Mouse (Mus musculus) adrenal gland, postnatal 14 days (tissue): ENCODE measurements around the gene Fmnl1. TPM values are rescaled to one million over a fixed set of nuclear protein-coding genes. Genes with fewer than 3 reads are reported as not detected.
"Not testable (repeated sequence)": the region's sequence is repeated elsewhere in the genome, so short reads cannot be mapped to it uniquely, and the experiment has no call there.

Source experiments
- DNase-seq: peaks from one replicate; pipeline ENCODE4 v3.0.0; 2021; ENCODE audit warnings: mixed read lengths
- total RNA-seq: library from RNA; stranded (reverse); gene quantifications from 2 replicates; pipeline ENCODE4 v1.2.3, GENCODE M21; 2021

Gene Fmnl1
- total RNA-seq, 1 experiment from 2014 or later: 14.4 TPM

DNA sequence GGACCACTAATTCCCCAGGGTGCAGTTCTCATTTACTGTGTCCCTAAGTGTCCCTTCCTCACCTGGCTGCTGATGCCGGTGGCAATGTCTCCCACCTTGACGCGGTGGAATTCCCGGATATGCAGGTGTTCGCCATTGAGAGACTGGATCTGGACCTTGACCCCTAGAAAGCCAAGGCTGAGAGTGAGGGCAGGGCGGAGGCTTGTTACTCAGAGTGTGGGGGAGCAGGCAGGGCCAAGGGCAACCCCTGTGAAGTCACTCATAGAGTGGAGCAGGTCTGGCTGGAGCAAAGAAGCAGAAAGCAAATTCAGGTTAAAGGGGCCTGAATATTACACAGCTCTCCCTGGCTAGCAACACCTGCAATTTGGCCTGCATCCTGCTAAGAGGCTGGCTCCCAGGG, 50.5 kb downstream of the Fmnl1 start:
- DNase-seq: no peak

DNA sequence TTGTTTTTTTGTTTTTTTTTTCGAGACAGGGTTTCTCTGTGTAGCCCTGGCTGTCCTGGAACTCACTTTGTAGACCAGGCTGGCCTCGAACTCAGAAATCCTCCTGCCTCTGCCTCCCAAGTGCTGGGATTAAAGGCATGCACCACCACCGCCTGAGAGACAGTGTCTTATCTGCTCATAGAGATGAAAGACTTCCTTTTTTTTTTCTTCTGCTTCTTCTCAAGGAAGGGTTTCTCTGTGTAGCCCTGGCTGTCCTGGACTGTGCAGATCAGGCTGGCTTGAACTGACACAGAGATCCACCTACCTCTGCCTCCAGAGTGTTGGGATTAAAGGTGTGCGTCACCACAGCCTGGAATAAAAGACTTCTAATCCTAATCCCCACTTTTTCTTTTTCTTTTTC, 51.8 kb downstream of the Fmnl1 start:
- not testable (repeated sequence) for DNase-seq

DNA sequence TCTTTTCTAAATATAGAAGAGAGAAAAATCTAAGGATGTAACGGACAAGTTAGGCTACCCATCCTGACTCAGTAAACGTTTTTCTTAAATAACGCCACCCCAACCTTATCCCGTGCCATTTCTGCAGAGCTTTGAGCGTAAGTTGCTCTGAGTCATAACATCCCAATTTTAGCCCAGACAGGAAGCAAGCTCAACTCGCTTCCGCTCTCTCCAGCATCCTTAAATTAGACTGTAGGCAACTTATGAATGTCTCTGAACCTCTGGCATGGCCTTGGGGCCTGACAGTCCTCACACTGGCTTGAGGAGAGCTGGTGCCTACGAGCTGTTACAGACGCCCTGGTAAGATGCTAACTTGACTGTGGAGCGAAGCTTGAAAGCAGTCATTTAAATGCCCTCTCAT, 52.5 kb downstream of the Fmnl1 start:
- DNase-seq: no peak

DNA sequence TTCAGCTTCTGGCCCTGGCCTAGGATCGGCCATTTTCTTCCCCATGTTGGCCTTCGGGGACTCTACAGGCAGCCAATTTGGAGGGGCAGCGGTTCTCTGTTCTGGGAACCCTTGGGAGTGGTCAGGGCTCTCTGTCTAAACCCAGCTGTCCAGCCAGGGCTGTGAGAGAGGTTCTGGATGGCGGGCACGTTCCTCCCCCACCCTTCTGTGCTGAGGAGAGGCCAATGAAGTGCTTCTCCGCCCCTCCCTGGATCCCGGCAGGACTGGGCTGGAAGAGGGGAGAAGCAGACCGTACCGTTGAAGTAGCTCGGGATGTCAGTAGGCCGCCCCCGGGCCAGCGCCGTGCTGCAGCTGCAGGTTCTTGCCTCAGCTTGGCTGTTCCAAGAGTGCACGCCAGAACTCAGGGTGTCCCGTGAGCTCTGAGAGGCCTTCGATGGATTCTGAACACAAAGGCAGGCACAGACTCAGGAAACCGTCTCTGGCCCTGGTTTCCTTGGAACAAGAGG, 53.1 kb downstream of the Fmnl1 start:
- no peak for DNase-seq

DNA sequence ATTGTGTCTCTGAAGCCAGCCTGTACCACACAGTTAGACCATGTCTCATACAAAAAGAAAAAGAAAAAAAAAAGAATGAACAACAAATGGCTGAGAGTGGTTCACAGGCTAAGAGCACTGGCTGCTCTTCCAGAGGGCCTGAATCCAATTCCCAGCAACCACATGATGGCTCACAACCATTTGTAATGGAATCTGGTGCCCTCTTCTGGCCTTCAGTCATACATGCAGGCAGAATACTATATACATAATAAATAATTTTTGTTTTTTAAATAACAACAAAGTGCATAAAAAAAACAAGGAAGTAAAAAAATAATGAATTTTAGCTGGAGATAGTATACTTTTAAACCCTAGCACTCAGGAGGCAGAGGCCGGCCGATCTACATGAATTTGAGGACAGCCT, 58.7 kb downstream of the Fmnl1 start:
- DNase-seq: no peak

DNA sequence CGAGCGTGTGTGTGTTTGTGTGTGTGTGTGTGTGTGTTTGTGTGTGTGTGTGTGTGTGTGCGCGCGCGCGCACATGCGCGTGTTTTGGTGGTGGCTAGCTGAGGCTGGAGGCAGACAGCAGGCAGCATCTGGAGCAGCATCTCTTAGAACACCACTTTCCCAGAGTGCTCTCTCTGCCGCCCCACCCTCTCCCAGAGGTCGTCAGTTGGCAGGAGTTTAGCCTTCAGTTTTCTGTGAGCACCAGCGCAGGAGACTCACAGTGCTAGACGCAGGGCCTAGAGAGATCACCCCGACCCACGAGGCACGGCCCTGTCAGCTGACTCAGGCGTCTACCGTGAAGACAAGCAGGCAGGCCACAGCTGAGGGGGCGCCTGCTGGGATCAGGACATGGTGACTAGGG, 59.7 kb downstream of the Fmnl1 start:
- DNase-seq: no peak

DNA sequence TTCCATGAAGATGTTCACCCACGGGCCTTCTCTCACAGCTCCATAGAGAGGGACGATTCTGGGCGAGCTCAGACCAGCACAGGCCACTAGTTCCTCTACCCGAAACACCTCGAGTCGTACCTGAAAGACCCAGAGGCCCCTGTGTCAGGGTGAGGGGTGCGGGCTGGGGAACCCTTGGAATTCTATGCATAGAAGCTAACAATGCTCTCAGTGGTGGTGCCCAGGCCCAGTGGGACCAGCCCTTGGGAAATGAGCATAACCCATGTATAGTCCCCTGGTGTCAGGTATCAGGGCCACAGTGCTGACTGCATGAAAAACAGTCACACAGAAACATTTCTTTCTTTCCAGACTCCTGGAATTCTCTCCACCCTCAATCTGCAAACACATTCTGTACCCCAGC, 60.5 kb downstream of the Fmnl1 start:
- no peak for DNase-seq

DNA sequence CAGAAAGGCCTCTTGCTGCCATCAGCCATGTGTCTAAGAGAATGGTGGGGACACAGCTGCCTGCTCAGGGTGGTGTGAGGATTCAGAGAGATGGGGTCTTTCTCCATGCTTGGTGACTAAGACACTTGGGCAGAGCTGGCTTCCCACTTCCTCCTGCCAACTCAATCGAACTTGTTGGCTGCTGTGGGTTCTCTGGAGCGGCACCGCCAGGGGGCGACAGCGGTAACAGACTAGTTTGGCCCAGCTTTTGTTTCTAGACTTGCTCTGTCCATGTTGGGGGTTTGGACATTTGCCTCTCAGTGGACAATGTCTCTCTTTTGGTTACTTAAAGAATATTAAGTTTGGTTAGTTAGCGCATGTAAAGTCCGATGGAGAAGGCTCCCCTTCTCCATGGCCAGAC, 62.1 kb downstream of the Fmnl1 start:
- DNase-seq: peak; percentile 86

DNA sequence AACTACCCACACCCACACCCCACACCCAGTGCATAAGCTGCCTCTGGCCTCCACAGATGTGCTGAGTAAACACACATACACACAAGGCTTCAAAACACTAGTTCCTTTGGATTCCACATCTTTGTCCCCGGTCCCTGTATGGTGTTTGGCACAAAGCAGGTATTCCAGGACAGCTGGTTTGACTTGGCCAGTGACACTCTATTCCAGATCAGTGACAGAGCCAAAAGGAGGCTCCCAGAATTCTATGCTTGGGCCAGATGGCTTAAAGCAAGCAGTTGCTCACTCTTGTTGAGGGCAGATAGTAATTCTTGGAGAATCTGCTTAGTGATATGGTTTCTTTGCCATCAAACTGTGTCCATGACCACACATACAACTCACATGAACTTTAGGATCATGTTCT, 63.5 kb downstream of the Fmnl1 start:
- no peak for DNase-seq

DNA sequence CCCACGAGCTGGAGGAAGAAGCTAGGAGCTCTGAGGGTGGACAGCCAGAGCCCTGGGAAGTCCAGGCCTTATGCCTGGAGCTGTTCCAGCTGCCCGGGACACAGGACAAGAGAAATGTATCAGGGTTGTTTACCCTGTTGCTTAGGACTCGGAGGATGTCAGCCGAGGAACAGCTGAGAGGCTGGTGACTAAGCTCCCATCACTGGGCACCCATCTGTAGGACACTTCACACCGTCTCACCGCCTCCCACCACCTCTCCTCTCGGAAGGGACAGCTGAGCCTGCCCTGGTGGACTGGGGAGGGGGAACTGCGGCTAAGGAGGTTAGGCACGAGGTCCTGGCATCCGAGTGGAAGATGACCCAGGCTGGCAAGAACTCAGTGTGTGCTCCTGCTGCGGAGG, 64.8 kb downstream of the Fmnl1 start:
- DNase-seq: peak; percentile 31

DNA sequence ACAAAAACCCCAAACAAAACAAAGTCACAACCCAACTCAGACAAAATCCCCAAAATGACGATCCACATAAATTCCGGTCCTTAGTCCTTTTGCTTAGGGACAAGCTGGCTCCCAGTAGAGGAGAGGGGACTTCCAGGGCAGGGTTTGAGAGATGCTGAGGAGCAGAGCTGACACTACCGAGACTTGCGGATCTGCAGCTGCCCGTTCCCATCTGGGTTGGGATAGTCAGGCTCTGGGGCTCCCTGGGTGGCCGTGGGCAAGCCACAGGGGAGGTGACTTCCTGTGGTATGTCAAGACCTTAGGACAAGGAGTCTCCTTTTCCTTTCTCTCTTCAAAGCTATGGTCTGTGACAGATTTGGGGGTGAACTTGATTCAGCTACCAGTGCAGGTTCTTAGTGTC, 65.5 kb downstream of the Fmnl1 start:
- no peak for DNase-seq

DNA sequence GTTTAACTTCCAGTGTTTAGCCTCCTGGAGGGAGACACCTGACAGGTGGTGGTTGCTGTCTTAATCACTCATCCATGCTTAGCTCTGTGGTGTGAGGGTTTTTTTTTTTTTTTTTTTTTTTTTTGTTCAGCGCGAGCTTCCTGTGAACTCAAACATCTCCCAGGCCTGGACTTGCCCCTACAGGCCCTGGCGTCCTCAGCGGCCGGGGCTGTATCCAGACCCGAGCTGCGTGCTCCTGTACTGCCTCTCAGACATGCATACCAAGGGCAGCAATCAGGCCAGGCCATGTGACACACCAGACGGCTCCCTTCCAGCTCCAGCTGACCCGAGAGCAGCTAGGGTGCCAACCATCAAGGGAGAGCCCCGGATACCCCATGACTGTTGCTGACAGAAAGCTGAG, 66.0 kb downstream of the Fmnl1 start:
- no peak for DNase-seq

DNA sequence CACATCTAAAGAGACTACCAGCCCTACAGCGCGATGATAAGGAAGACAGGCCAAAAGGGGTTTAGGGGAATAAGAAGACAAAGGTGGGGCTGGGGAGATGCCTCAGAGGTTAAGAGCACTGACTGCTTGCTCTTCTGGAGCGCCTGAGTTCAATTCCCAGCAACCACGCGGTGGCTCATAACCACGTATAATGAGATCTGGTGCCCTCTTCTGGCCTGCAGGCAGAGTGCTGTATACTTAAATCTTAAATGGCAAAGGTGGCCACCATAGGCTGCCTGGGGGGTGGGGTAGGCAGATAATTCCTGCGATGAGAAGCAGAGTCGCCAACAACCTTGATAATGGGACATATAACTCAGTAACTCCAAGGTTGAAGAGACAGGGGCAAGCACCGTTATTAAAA, 66.8 kb downstream of the Fmnl1 start:
- no peak for DNase-seq

DNA sequence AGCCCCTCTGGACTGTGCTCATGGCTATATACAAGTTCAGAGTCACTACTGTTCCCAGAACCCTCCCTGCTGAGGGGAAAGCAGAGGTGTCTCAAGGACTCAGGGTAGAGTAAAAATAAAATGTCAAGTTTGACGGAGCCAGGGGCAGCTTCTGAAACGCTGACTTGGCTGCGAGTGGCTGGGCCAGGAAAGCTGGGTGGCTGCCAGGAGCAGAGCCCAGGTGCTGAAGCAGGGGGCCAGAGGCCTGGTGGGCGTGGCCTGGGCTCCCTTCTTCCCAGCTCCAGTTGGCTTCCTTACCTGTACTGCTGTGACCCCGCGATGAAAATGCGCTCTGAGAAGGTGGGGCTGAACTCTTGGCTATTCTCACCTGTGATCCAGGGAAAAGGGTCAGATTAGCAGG, 69.8 kb downstream of the Fmnl1 start:
- peak; percentile 37 for DNase-seq

DNA sequence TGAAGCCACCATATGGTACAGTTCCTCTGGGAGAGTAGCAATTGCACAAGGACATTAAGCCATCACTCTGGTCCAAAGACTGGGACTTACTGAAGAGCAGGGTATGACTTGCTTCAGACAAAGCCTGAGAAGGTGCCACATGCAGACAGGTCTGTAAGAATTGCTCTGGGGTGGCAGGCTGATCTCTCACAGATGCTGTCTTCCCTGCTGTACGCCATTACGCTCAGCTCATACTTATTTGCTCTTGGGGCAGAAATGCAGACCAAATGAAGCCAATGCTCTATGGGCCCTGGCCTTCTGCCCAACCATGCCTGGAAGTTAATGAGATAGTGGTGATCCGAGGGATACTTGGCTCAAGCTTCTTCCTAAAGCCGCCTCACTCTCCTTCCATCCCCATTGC, 73.9 kb downstream of the Fmnl1 start:
- no peak for DNase-seq

DNA sequence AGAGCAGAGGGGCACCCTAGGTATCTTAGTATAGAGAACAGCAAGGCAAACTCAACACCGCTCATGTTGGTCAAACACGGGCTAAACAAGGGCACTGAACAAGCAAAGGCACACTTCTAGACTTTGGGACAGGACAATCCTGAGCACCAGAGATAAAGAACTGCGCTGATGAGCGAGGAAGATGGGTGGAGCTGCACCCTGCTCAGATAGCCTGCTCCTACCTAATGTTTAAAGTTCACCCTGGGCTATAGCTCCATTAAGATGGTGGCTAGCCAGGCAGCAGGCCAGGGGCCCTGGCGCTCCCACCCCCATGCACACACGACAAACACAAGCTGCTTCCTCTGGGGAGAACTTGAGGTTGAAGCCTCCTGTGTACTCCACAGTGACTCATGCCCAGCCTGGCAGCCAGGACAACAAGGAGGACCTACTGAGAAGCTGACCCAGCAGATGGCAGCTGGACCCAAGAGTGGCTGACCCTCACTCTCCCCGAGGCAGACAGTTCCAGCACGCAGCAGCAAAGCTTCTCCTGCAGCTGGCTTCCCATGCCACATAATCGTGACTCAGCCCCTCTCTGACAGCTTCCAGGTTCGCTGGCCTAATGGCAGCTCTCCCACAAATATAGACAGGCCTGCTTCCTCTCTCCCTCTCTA, 75.3 kb downstream of the Fmnl1 start:
- peak; percentile 76 for DNase-seq

DNA sequence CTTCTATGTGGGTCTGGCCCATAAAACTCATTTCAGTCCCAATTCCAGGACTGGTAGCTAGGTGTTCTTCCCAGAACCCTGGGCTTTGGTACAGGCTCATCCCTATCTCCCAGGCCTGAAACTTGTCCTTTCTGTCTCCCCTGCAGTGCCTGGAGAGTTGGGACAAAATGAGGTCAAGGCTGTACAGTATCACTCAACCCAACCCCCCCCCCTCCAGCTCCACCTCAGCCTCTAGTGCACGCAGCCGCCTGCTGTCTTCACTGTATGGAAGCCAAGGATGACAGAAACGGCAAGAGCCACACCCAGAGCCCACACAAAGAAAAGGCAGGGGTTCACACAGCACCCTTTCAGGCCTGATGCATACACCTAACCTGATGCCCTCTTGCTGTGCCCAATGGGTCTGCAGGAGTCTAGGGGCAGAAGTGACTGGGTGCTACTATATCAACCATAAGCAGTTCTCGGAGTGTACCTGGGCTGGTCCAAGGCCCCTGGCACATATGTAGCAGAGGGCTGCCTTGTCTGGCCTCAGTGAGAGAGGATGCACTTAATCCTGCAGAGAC, 75.9 kb downstream of the Fmnl1 start:
- peak; percentile 49 for DNase-seq

DNA sequence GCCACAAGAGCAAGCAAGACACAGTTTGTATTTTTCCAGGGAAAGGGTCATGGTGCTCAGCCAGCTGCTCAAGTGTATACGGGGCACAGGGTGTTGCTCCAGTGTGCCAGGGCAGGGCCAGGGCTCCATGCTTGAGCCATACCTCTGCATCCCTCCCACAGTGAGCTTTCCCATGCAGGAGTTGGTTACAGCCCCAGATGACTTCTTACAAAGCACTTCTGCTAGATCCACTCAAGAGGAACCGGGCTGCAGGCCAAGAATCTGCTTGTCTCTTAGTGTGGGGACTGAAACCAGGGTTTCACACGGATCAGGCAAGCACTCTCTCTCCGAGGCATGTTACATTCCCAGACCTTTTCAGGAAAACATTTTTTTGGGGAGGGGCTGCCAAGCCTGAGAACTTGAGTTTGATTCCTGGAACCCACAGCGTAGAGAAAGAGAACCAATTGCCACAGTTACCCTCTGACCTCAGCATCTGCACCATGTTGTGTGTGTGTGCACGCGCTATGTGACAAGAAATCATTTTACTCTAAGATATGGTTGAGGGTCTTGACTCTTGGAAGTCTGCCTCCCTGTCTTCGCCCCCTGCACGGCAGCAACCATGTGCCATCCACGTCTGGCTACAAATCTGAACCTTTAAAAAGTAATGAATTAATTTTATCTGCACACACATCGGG, 76.7 kb downstream of the Fmnl1 start:
- peak; percentile 78 for DNase-seq

Other genes with a start within 250 kb of the Fmnl1 start
- 6.9 and 8.6 TPM in 2 replicates for gene Kif18b, start 246.0 kb upstream of the Fmnl1 start, total RNA-seq
- 35.3 TPM in 2 replicates for gene C1ql1, start 224.4 kb upstream of the Fmnl1 start, total RNA-seq
- gene Nmt1, start 142.9 kb upstream of the Fmnl1 start, total RNA-seq: 88.8 and 93.1 TPM in 2 replicates
- 65.0 and 66.3 TPM in 2 replicates for gene Dcakd, start 142.8 kb upstream of the Fmnl1 start, total RNA-seq
- gene Plcd3, start 69.4 kb upstream of the Fmnl1 start, total RNA-seq: 9.3 and 11.2 TPM in 2 replicates
- gene Acbd4, start 69.4 kb upstream of the Fmnl1 start, total RNA-seq: 77.8 and 84.9 TPM in 2 replicates
- gene Hexim1, start 54.9 kb upstream of the Fmnl1 start, total RNA-seq: 57.8 and 62.1 TPM in 2 replicates
- gene Hexim2, start 38.7 kb upstream of the Fmnl1 start, total RNA-seq: 3.9 and 5.6 TPM in 2 replicates
- gene 1700023F06Rik, start 37.5 kb downstream of the Fmnl1 start, total RNA-seq: 0.45 and 0.93 TPM in 2 replicates
- not detected in 2 replicates for gene Spata32, start 47.3 kb downstream of the Fmnl1 start, total RNA-seq
- gene Map3k14, start 96.4 kb downstream of the Fmnl1 start, total RNA-seq: 6.5 and 8.7 TPM in 2 replicates
- gene Arhgap27, start 192.6 kb downstream of the Fmnl1 start, total RNA-seq: 19.3 and 31.5 TPM in 2 replicates
- 17.4 and 19.6 TPM in 2 replicates for gene Plekhm1, start 241.6 kb downstream of the Fmnl1 start, total RNA-seq